Mouse (Mus musculus) activated CD4-positive, CD25-positive, alpha-beta regulatory T cell, adult 4 months (primary cell): ENCODE data around the gene Kctd7. TPM values are rescaled to one million over a fixed set of nuclear protein-coding genes. Genes with fewer than 3 reads are reported as not detected.
A peak's percentile ranks its signal among the peaks of the same experiment; 100 is the strongest.

Source experiments
- ATAC-seq: one replicate; pipeline ENCODE4 v1.8.0; 2017
- polyA plus RNA-seq, 2 experiments: library from polyadenylated mRNA; unstranded; fragments of 100-300 nt; shearing (Covaris generic); gene quantifications; one replicate each; pipeline ENCODE4 v1.2.1; 2017

The Kctd7 gene
- polyA plus RNA-seq, 2 experiments from 2014 or later: 2.6 to 3.2 TPM

GRCm38 (mm10) chr5:130192356-130192944 is 47.8 kb downstream of the Kctd7 start:
- no peak for ATAC-seq

- ATAC-seq: no peak
Observed at GRCm38 (mm10) chr5:130193760-130194159, 49.1 kb downstream of the Kctd7 start.

- ATAC-seq: peak; percentile 86
Observed at GRCm38 (mm10) chr5:130196307-130196706, 51.6 kb downstream of the Kctd7 start.

GRCm38 (mm10) chr5:130197454-130197853 is 52.8 kb downstream of the Kctd7 start:
- no peak for ATAC-seq

GRCm38 (mm10) chr5:130197981-130198380 is 53.3 kb downstream of the Kctd7 start:
- no peak for ATAC-seq

GRCm38 (mm10) chr5:130200233-130201029 is 55.8 kb downstream of the Kctd7 start:
- no peak for ATAC-seq

- peak; percentile 37 for ATAC-seq
Observed at GRCm38 (mm10) chr5:130203948-130204347, 59.3 kb downstream of the Kctd7 start.

- peak; percentile 78 for ATAC-seq
Observed at GRCm38 (mm10) chr5:130204560-130204959, 59.9 kb downstream of the Kctd7 start.

Other genes with a start within 250 kb of the Kctd7 start
- 1 to 10 TPM; 1.0 to 3.1 TPM for gene Zbed5, start 249.1 kb upstream of the Kctd7 start, polyA plus RNA-seq
- under 1 TPM in 1 of 2 experiments, not detected in 1; 0.49 TPM for gene Phkg1, start 246.3 kb upstream of the Kctd7 start, polyA plus RNA-seq
- not detected for gene Nupr1l, start 236.3 kb upstream of the Kctd7 start, polyA plus RNA-seq
- gene Vkorc1l1, start 202.9 kb upstream of the Kctd7 start, polyA plus RNA-seq: 1 to 10 TPM; 4.8 to 6.6 TPM
- 10 to 100 TPM; 46.3 to 48.2 TPM for gene Gusb, start 141.8 kb upstream of the Kctd7 start, polyA plus RNA-seq
- gene Asl, start 115.6 kb upstream of the Kctd7 start, polyA plus RNA-seq: 100 to 1,000 TPM in 1 of 2 experiments, 10 to 100 TPM in 1; 88.6 to 112 TPM
- gene Crcp, start 115.6 kb upstream of the Kctd7 start, polyA plus RNA-seq: 10 to 100 TPM; 43.7 to 70.6 TPM
- gene Tpst1, start 71.5 kb upstream of the Kctd7 start, polyA plus RNA-seq: 1 to 10 TPM; 1.4 to 3.1 TPM
- 10 to 100 TPM; 21.4 to 32.6 TPM for gene Rabgef1, start 26.9 kb downstream of the Kctd7 start, polyA plus RNA-seq
- gene Tmem248, start 72.2 kb downstream of the Kctd7 start, polyA plus RNA-seq: 10 to 100 TPM; 13.8 to 15.1 TPM
- gene Sbds, start 110.7 kb downstream of the Kctd7 start, polyA plus RNA-seq: 100 to 1,000 TPM; 102 to 134 TPM
- gene Tyw1, start 110.8 kb downstream of the Kctd7 start, polyA plus RNA-seq: 10 to 100 TPM; 31.6 to 36.5 TPM
- gene Caln1, start 224.6 kb downstream of the Kctd7 start, polyA plus RNA-seq: not detected
- not detected for gene A330070K13Rik, start 239.8 kb downstream of the Kctd7 start, polyA plus RNA-seq